Mouse (Mus musculus): ENCODE measurements around the gene Thsd4. TPM values are rescaled to one million over a fixed set of nuclear protein-coding genes. Genes with fewer than 3 reads are reported as not detected.
"Not testable (repeated sequence)": the region's sequence is repeated elsewhere in the genome, so short reads cannot be mapped to it uniquely, and the experiment has no call there.

Thsd4 gene
- total RNA-seq, 2 experiments from 2014 or later, result 21.7 to 24.1 TPM

GRCm38 (mm10) chr9:60307469-60307868, 214.4 kb downstream of the Thsd4 start:
- DNase-seq, result no peak

- no peak for DNase-seq
Observed at GRCm38 (mm10) chr9:60306241-60306640, 215.6 kb downstream of the Thsd4 start.

- no peak for DNase-seq
Observed at GRCm38 (mm10) chr9:60305204-60305840, 216.5 kb downstream of the Thsd4 start.

- no peak for DNase-seq
Observed at GRCm38 (mm10) chr9:60296276-60296675, 225.6 kb downstream of the Thsd4 start.

GRCm38 (mm10) chr9:60295199-60295598, 226.6 kb downstream of the Thsd4 start:
- no peak for DNase-seq

GRCm38 (mm10) chr9:60293129-60293528, 228.7 kb downstream of the Thsd4 start:
- DNase-seq, result no peak

GRCm38 (mm10) chr9:60290780-60291179, 231.1 kb downstream of the Thsd4 start:
- no peak for DNase-seq

GRCm38 (mm10) chr9:60288789-60289188, 233.1 kb downstream of the Thsd4 start:
- DNase-seq, result no peak

- DNase-seq, result no peak
Observed at GRCm38 (mm10) chr9:60286390-60286789, 235.5 kb downstream of the Thsd4 start.

GRCm38 (mm10) chr9:60285047-60285462, 236.8 kb downstream of the Thsd4 start:
- DNase-seq, result no peak

- no peak for DNase-seq
Observed at GRCm38 (mm10) chr9:60284318-60284717, 237.5 kb downstream of the Thsd4 start.

- peak; percentile 19 for DNase-seq
Observed at GRCm38 (mm10) chr9:60283546-60283945, 238.3 kb downstream of the Thsd4 start.

- DNase-seq, result peak; percentile 66
Observed at GRCm38 (mm10) chr9:60281281-60281680, 240.6 kb downstream of the Thsd4 start.

GRCm38 (mm10) chr9:60280786-60281185, 241.1 kb downstream of the Thsd4 start:
- no peak for DNase-seq

- DNase-seq, result no peak
Observed at GRCm38 (mm10) chr9:60279556-60279955, 242.3 kb downstream of the Thsd4 start.

- peak; percentile 30 for DNase-seq
Observed at GRCm38 (mm10) chr9:60276351-60276750, 245.5 kb downstream of the Thsd4 start.

GRCm38 (mm10) chr9:60275410-60276159, 246.3 kb downstream of the Thsd4 start:
- DNase-seq, result peak; percentile 36

- DNase-seq, result no peak
Observed at GRCm38 (mm10) chr9:60274503-60274902, 247.3 kb downstream of the Thsd4 start.

GRCm38 (mm10) chr9:60272345-60272744, 249.5 kb downstream of the Thsd4 start:
- DNase-seq, result not testable (repeated sequence)

- DNase-seq, result no peak
Observed at GRCm38 (mm10) chr9:60271940-60272339, 249.9 kb downstream of the Thsd4 start.

- DNase-seq, result no peak
Observed at GRCm38 (mm10) chr9:60269807-60270206, 252.0 kb downstream of the Thsd4 start.

- no peak for DNase-seq
Observed at GRCm38 (mm10) chr9:60267273-60267626, 254.6 kb downstream of the Thsd4 start.

- no peak for DNase-seq
Observed at GRCm38 (mm10) chr9:60266583-60267272, 255.1 kb downstream of the Thsd4 start.
